Mouse (Mus musculus) heart, postnatal 36 days (tissue): ENCODE measurements around the gene 4930523C07Rik. TPM values are rescaled to one million over a fixed set of nuclear protein-coding genes. Genes with fewer than 3 reads are reported as not detected.

Source experiments
- DNase-seq, 2 experiments: peaks; one replicate each; pipeline ENCODE4 v3.0.0; 2021 to 2022
- intact Hi-C: fragments of 180-260 bp; cut with DNase I; formaldehyde crosslinking; loops from one replicate; pipeline ENCODE4 v1.15.1; 2025
- total RNA-seq, 2 experiments: library from RNA; stranded (reverse); gene quantifications; 2 replicates each; pipeline ENCODE4 v1.2.3; 2021

Gene 4930523C07Rik
- total RNA-seq, 2 experiments from 2014 or later, result 24.2 to 25.8 TPM

GRCm38 (mm10) chr1:160045056-160045715 is 1.0 kb downstream of the 4930523C07Rik start:
- DNase-seq, result peak in 1 of 2 experiments; percentile 42

GRCm38 (mm10) chr1:160045971-160046370 is 1.8 kb downstream of the 4930523C07Rik start:
- intact Hi-C loops, result loop anchor here (2.0 kb wide), 2 partner anchors 15 to 35 kb away; no protein-coding TSS in a partner anchor
- no peak for DNase-seq

More at GRCm38 (mm10) chr1:160045056-160045715, 1.0 kb downstream of the 4930523C07Rik start:
- intact Hi-C loops, result loop anchor here (2.0 kb wide), 2 partner anchors 16 to 36 kb away; no protein-coding TSS in a partner anchor

GRCm38 (mm10) chr1:160046786-160047185 is 2.6 kb downstream of the 4930523C07Rik start:
- DNase-seq, result no peak
- intact Hi-C loops, result no loop called here

- intact Hi-C loops, result no loop called here
- no peak for DNase-seq
These were observed 3.3 kb downstream of the 4930523C07Rik start for GRCm38 (mm10) chr1:160047481-160047931.

- no peak for DNase-seq
- intact Hi-C loops, result no loop called here
These were observed 5.1 kb downstream of the 4930523C07Rik start for GRCm38 (mm10) chr1:160049131-160049880.

GRCm38 (mm10) chr1:160050898-160051297 is 6.7 kb downstream of the 4930523C07Rik start:
- intact Hi-C loops, result no loop called here
- DNase-seq, result no peak

- intact Hi-C loops, result no loop called here
- no peak for DNase-seq
These were observed 8.6 kb downstream of the 4930523C07Rik start for GRCm38 (mm10) chr1:160052556-160053315.

GRCm38 (mm10) chr1:160053510-160054305 is 9.5 kb downstream of the 4930523C07Rik start:
- no peak for DNase-seq
- intact Hi-C loops, result no loop called here

- intact Hi-C loops, result no loop called here
- no peak for DNase-seq
These were observed 10.3 kb downstream of the 4930523C07Rik start for GRCm38 (mm10) chr1:160054366-160055078.

- DNase-seq, result no peak
- intact Hi-C loops, result no loop called here
These were observed 13.5 kb downstream of the 4930523C07Rik start for GRCm38 (mm10) chr1:160057657-160058056.

- DNase-seq, result no peak
- intact Hi-C loops, result loop anchor here (2.0 to 5.0 kb wide), 2 partner anchors 15 to 53 kb away; partner anchors contain the start of gene 4930523C07Rik
These were observed 15.7 kb downstream of the 4930523C07Rik start for GRCm38 (mm10) chr1:160059908-160060307.

- no peak for DNase-seq
These were observed 16.4 kb downstream of the 4930523C07Rik start for GRCm38 (mm10) chr1:160060542-160060941.

GRCm38 (mm10) chr1:160061321-160061720 is 17.1 kb downstream of the 4930523C07Rik start:
- no peak for DNase-seq
- intact Hi-C loops, result loop anchor here (2.0 to 5.0 kb wide), 2 partner anchors 17 to 54 kb away; partner anchors contain the start of gene 4930523C07Rik

More at GRCm38 (mm10) chr1:160060542-160060941, 16.4 kb downstream of the 4930523C07Rik start:
- intact Hi-C loops, result loop anchor here (2.0 to 5.0 kb wide), 2 partner anchors 16 to 53 kb away; partner anchors contain the start of gene 4930523C07Rik

GRCm38 (mm10) chr1:160061725-160062366 is 17.7 kb downstream of the 4930523C07Rik start:
- peak; percentile 49 to 71 for DNase-seq
- intact Hi-C loops, result loop anchor here (1.0 to 5.0 kb wide), 3 partner anchors 17 to 151 kb away; partner anchors contain the start of gene 4930523C07Rik

GRCm38 (mm10) chr1:160064547-160065144 is 20.5 kb downstream of the 4930523C07Rik start:
- intact Hi-C loops, result loop anchor here (5.0 kb wide), 1 partner anchor 57 kb away; no protein-coding TSS in a partner anchor

GRCm38 (mm10) chr1:160078882-160079661 is 34.9 kb downstream of the 4930523C07Rik start:
- intact Hi-C loops, result loop anchor here (10.0 kb wide), 1 partner anchor 784 kb away; no protein-coding TSS in a partner anchor
- peak; percentile 42 to 52 for DNase-seq

More at GRCm38 (mm10) chr1:160064547-160065144, 20.5 kb downstream of the 4930523C07Rik start:
- DNase-seq, result no peak
